In genomic region chr5:130869869-130870268, GRCm38 (mm10) we compare ENCODE assay signal across 15 mouse cellular contexts.
DNase-seq lines count a peak whose midpoint lies in the region; ATAC-seq and TF ChIP-seq lines count a peak whose summit lies in the region.
"Had no signal": no experiment of that assay in that cellular context is flagged by ENCODE, and none has a peak within 500 bp of the region (broad histone marks: within the 10 kb centered on the region; RNA-seq: fewer than 3 reads in every experiment).

No protein-coding gene starts in this region.

- no peak overlapping the region for H3K4me3 ChIP-seq in hindbrain, postnatal 0 days (ENCODE audit: low read length)
- H3K4me3 ChIP-seq in hindbrain, embryonic 16.5 days (ENCODE audit: low read length) = no peak overlapping the region
- H3K4me3 ChIP-seq in lung, adult 2 months (replicated peaks; ENCODE audit: extremely low read depth, low read depth, low read length) = no peak overlapping the region
- H3K4me3 ChIP-seq: erythroblast, embryonic 14.5 days; midbrain, embryonic 13.5 days had no signal

- no peaks in the 10 kb centered on the region for H3K4me1 ChIP-seq in hindbrain, postnatal 0 days (ENCODE audit: insufficient read depth, low read length)
- H3K4me1 ChIP-seq in hindbrain, embryonic 16.5 days (ENCODE audit: control insufficient read depth, insufficient read depth, low read depth, low read length) = no peaks in the 10 kb centered on the region
- no peaks in the 10 kb centered on the region for H3K4me1 ChIP-seq in lung, adult 2 months (ENCODE audit: control insufficient read depth, insufficient read depth, low read length)
- H3K4me1 ChIP-seq: midbrain, embryonic 13.5 days had no signal

- no peaks in the 10 kb centered on the region for H3K36me3 ChIP-seq in hindbrain, postnatal 0 days (ENCODE audit: insufficient read depth, low read length)
- no peaks in the 10 kb centered on the region for H3K36me3 ChIP-seq in hindbrain, embryonic 16.5 days (ENCODE audit: control insufficient read depth, insufficient read depth, low read length)
- H3K36me3 ChIP-seq: midbrain, embryonic 13.5 days had no signal

- no peaks in the 10 kb centered on the region for H3K9me3 ChIP-seq in hindbrain, postnatal 0 days (ENCODE audit: low read length)
- no peaks in the 10 kb centered on the region for H3K9me3 ChIP-seq in hindbrain, embryonic 16.5 days (ENCODE audit: control insufficient read depth, low read length)
- H3K9me3 ChIP-seq: midbrain, embryonic 13.5 days had no signal

- 84% methylated on average over 1 of the region's 1 CpGs for WGBS in hindbrain, postnatal 0 days
- 86% methylated on average over 1 of the region's 1 CpGs for WGBS in hindbrain, embryonic 16.5 days
- 81% methylated on average over 1 of the region's 1 CpGs for WGBS in lung, adult 2 months

- TF ChIP-seq CTCF in hindbrain, postnatal 0 days (IDR thresholded peaks at IDR 0.05; ENCODE audit: low read depth) = peak; percentile 30
- TF ChIP-seq CTCF in lung, adult 2 months (IDR thresholded peaks at IDR 0.05; ENCODE audit: insufficient read depth, low read length) = peak; percentile 40; the same call in 1 of the 2 replicates

- DNase-seq in hindbrain, postnatal 0 days (ENCODE audit: low spot score) = no peak
- no peak for DNase-seq in lung, adult 2 months
- DNase-seq in lung, postnatal 10 days = no peak
- DNase-seq in NIH3T3 (ENCODE audit: low read depth) = peak; percentile 17
- peak; percentile 28 to 40 for DNase-seq in cerebellum, postnatal 36 days
- no peak for DNase-seq in heart, adult 9 months (ENCODE audit: low spot score in 2 of 2)
- DNase-seq in thymus, adult 18-20 months = no peak
- DNase-seq: heart, adult 11 months; right cerebral cortex, adult 18-20 months; thymus, adult 2 months had no signal

- no peak for TF ChIP-seq POLR2A in lung, adult 2 months (IDR thresholded peaks at IDR 0.05; ENCODE audit: borderline replicate concordance, extremely low read depth, low read depth, low read length)

- no peak overlapping the region for H3K4me2 ChIP-seq in hindbrain, postnatal 0 days (ENCODE audit: low read depth, low read length)
- H3K4me2 ChIP-seq in hindbrain, embryonic 16.5 days (ENCODE audit: low read length) = no peak overlapping the region
- H3K4me2 ChIP-seq: midbrain, embryonic 13.5 days had no signal

- ATAC-seq in hindbrain, postnatal 0 days = no peak
- no peak for ATAC-seq in hindbrain, embryonic 16.5 days
- ATAC-seq: inflammation-experienced regulatory T-cells, adult 6 months; midbrain, embryonic 13.5 days had no signal

- H3K27me3 ChIP-seq in hindbrain, postnatal 0 days (ENCODE audit: insufficient read depth, low read length) = no peaks in the 10 kb centered on the region
- no peaks in the 10 kb centered on the region for H3K27me3 ChIP-seq in hindbrain, embryonic 16.5 days (replicated peaks; ENCODE audit: control insufficient read depth, insufficient read depth, low read length)
- H3K27me3 ChIP-seq: CH12.LX; midbrain, embryonic 13.5 days had no signal

- no peak overlapping the region for H3K27ac ChIP-seq in hindbrain, postnatal 0 days
- H3K27ac ChIP-seq in hindbrain, embryonic 16.5 days (ENCODE audit: low read depth, low read length) = no peak overlapping the region
- H3K27ac ChIP-seq: midbrain, embryonic 13.5 days had no signal

- no peak overlapping the region for H3K9ac ChIP-seq in hindbrain, postnatal 0 days (replicated peaks; ENCODE audit: low read length)
- H3K9ac ChIP-seq in hindbrain, embryonic 16.5 days (ENCODE audit: low read depth, low read length) = no peak overlapping the region
- H3K9ac ChIP-seq: midbrain, embryonic 13.5 days had no signal

Comparison
In these comparisons a context has a peak if more than half of its experiments do, and no peak if none do; other contexts are left out.
1. DNase-seq: peak in NIH3T3 (single experiment) and cerebellum, postnatal 36 days (2 of 2); none in hindbrain, postnatal 0 days (single experiment), lung, adult 2 months (single experiment), lung, postnatal 10 days (single experiment), heart, adult 9 months (0 of 2) and thymus, adult 18-20 months (0 of 2).